Mouse (Mus musculus) midbrain, embryonic 14.5 days (tissue): ENCODE measurements around the gene Hs3st4. TPM values are rescaled to one million over a fixed set of nuclear protein-coding genes. Genes with fewer than 3 reads are reported as not detected.

Experiments
- ATAC-seq: fragments of 200-750 bp; cut with Nextera tagmentation; 2 replicates; pipeline ENCODE4 v1.8.0; 2017; ENCODE audit warnings: moderate number of reproducible peaks, moderate library complexity; ENCODE audit not compliant: low FRiP score, low TSS enrichment
- DNase-seq: peaks from one replicate; pipeline ENCODE4 v3.0.0-alpha.2; 2015
- H3K27ac ChIP-seq: fragments of 300-500 bp; sonication (generic); replicated peaks from 2 replicates; pipeline ENCODE4 v1.5.1; 2014; ENCODE audit warnings: mild to moderate bottlenecking, low read depth, low read length, moderate library complexity
- H3K27me3 ChIP-seq: fragments of 300-500 bp; sonication (generic); 2 replicates; pipeline ENCODE4 v1.6.1; 2014; ENCODE audit warnings: low read length, control low read depth, mixed read lengths; ENCODE audit not compliant: control insufficient read depth, insufficient read depth
- H3K36me3 ChIP-seq: fragments of 300-500 bp; sonication (generic); 2 replicates; pipeline ENCODE4 v1.6.1; 2014; ENCODE audit warnings: low read length, control low read depth; ENCODE audit not compliant: control insufficient read depth, insufficient read depth
- H3K4me1 ChIP-seq: fragments of 300-500 bp; sonication (generic); 2 replicates; pipeline ENCODE4 v1.6.1; 2014; ENCODE audit warnings: mild to moderate bottlenecking, antibody characterized with exemption, low read length, control low read depth; ENCODE audit not compliant: control insufficient read depth, insufficient read depth
- H3K4me2 ChIP-seq: fragments of 300-500 bp; sonication (generic); 2 replicates; pipeline ENCODE4 v1.6.1; 2014; ENCODE audit warnings: mild to moderate bottlenecking, low read length, moderate library complexity
- H3K4me3 ChIP-seq: fragments of 300-500 bp; sonication (generic); replicated peaks from 2 replicates; pipeline ENCODE4 v1.5.1; 2014; ENCODE audit warnings: low read depth, low read length
- H3K9ac ChIP-seq: fragments of 300-500 bp; sonication (generic); replicated peaks from 2 replicates; pipeline ENCODE4 v1.6.1; 2014; ENCODE audit warnings: mild to moderate bottlenecking, low read length, moderate library complexity
- H3K9me3 ChIP-seq: fragments of 300-500 bp; sonication (generic); 2 replicates; pipeline ENCODE4 v1.6.1; 2016; ENCODE audit warnings: low read length, control low read depth, mixed read lengths; ENCODE audit not compliant: control insufficient read depth
- WGBS: fragments of 180-500 bp; shearing (Covaris S2); extraction: QIAGEN DNeasy Blood & Tissue Kit; methylation state at CpG from one replicate; pipeline ENCODE4 v1.1.7; 2014; 5-methylcytosine and 5-hydroxymethylcytosine counted together
- polyA plus RNA-seq: library from polyadenylated mRNA; unstranded; fragments of >200 nt; fragmentation: Nextera tagmentation; extraction: Ambion mirVana; gene quantifications from 2 replicates; pipeline ENCODE4 v1.2.1, GENCODE M21; 2014

Hs3st4 gene
- polyA plus RNA-seq, 1 experiment from 2014 or later = 10.9 TPM

- H3K9me3 ChIP-seq = no peaks in the 10 kb centered on the region
- peak; percentile 56 for DNase-seq
- H3K9ac ChIP-seq = peak overlapping the region; percentile 65
- peak overlapping the region; percentile 55; the same call in 1 of the 2 replicates for H3K27ac ChIP-seq
- H3K4me1 ChIP-seq = 0 out of 2 replicates have a peak, but pooled peaks cover 3% of the 10 kb centered on the region
- H3K27me3 ChIP-seq = peaks cover 54% of the 10 kb centered on the region
- no peaks in the 10 kb centered on the region for H3K36me3 ChIP-seq
- peak overlapping the region; percentile 94 for H3K4me2 ChIP-seq
- ATAC-seq = no peak
- peak overlapping the region; percentile 63 for H3K4me3 ChIP-seq
- under 1% methylated on average over 88 of the region's 97 CpGs for WGBS
Measured at GRCm38 (mm10) chr7:123983177-123984046, 743 bp downstream of the Hs3st4 start.

GRCm38 (mm10) chr7:123992121-123992520, 9.5 kb downstream of the Hs3st4 start:
- H3K4me1 ChIP-seq = no peaks in the 10 kb centered on the region
- no peaks in the 10 kb centered on the region for H3K9me3 ChIP-seq
- DNase-seq = no peak
- WGBS = 53% methylated on average over 3 of the region's 3 CpGs
- no peak for ATAC-seq
- no peak overlapping the region for H3K4me2 ChIP-seq
- H3K4me3 ChIP-seq = no peak overlapping the region
- no peak overlapping the region for H3K9ac ChIP-seq
- no peaks in the 10 kb centered on the region for H3K27me3 ChIP-seq
- H3K36me3 ChIP-seq = no peaks in the 10 kb centered on the region
- H3K27ac ChIP-seq = no peak overlapping the region

GRCm38 (mm10) chr7:123997266-123997665, 14.6 kb downstream of the Hs3st4 start:
- H3K4me2 ChIP-seq = no peak overlapping the region
- H3K4me1 ChIP-seq = no peaks in the 10 kb centered on the region
- no peak for ATAC-seq
- H3K9me3 ChIP-seq = no peaks in the 10 kb centered on the region
- no peak for DNase-seq
- no peaks in the 10 kb centered on the region for H3K27me3 ChIP-seq
- WGBS = 52% methylated on average over 3 of the region's 3 CpGs
- H3K27ac ChIP-seq = no peak overlapping the region
- H3K36me3 ChIP-seq = no peaks in the 10 kb centered on the region
- H3K9ac ChIP-seq = no peak overlapping the region
- no peak overlapping the region for H3K4me3 ChIP-seq

GRCm38 (mm10) chr7:123998601-123999000, 15.9 kb downstream of the Hs3st4 start:
- no peak overlapping the region for H3K4me3 ChIP-seq
- H3K9ac ChIP-seq = no peak overlapping the region
- no peaks in the 10 kb centered on the region for H3K36me3 ChIP-seq
- no peaks in the 10 kb centered on the region for H3K4me1 ChIP-seq
- H3K27ac ChIP-seq = no peak overlapping the region
- H3K27me3 ChIP-seq = no peaks in the 10 kb centered on the region
- no peaks in the 10 kb centered on the region for H3K9me3 ChIP-seq
- 74% methylated on average over 7 of the region's 7 CpGs for WGBS
- no peak overlapping the region for H3K4me2 ChIP-seq
- ATAC-seq (no peak), DNase-seq (no peak)

- DNase-seq = no peak
- Histone ChIP-seq H3K9me3 (no peaks in the 10 kb centered on the region; the same call in 1 of the 2 replicates), H3K27ac (no peak overlapping the region), H3K27me3 (no peaks in the 10 kb centered on the region), H3K4me3 (no peak overlapping the region), H3K9ac (no peak overlapping the region), H3K4me1 (no peaks in the 10 kb centered on the region), H3K36me3 (no peaks in the 10 kb centered on the region), H3K4me2 (no peak overlapping the region)
- WGBS = 88% methylated on average over 5 of the region's 5 CpGs
- ATAC-seq = no peak
Measured at GRCm38 (mm10) chr7:124026908-124027307, 44.2 kb downstream of the Hs3st4 start.

DNA sequence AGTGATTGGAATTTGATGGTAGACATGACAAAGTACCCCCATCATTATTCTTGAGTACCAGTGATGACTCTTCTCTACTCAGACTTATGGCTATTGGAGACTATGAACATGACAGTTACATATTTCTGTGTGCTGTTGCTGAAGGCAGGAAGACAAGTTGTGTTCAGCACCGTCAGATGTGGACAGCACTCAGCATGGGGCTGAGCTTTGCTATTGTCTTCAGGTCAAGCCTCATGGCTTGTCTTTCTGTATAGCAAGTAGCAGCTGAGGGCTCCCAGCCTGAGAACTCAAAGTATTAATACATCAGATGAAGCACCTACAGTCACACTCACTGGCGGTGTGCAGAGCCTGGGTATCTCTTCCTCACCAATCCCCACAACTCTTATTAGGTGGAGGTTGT, 49.6 kb downstream of the Hs3st4 start:
- Histone ChIP-seq H3K27ac (no peak overlapping the region), H3K27me3 (no peaks in the 10 kb centered on the region), H3K4me1 (peaks cover 6% of the 10 kb centered on the region; the same call in 1 of the 2 replicates), H3K4me2 (no peak overlapping the region), H3K9me3 (no peaks in the 10 kb centered on the region; the same call in 1 of the 2 replicates), H3K9ac (no peak overlapping the region), H3K4me3 (no peak overlapping the region), H3K36me3 (no peaks in the 10 kb centered on the region)
- DNase-seq = no peak
- WGBS = 33% methylated on average over 2 of the region's 2 CpGs
- ATAC-seq = no peak

DNA sequence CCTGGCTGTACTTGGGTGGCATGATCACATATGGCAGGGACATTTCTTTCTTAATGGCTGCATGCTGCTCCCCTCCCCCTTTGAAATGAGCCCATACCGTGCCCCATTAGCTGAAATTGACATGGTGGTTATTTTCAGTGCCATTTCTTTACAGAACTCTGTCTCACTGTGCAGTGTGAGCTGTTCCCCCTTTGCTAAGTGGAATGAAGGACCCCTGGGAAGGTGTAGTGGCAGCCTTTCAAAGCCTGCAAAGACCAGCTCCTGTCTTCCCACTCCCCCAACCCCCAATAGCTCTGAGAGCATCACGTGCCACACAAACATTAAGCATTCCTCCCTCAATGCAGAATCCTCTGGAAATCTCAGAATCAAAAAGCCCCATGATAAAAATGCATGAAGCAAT, 50.7 kb downstream of the Hs3st4 start:
- no peak overlapping the region for H3K4me3 ChIP-seq
- no peak for ATAC-seq
- H3K9me3 ChIP-seq = no peaks in the 10 kb centered on the region; the same call in 1 of the 2 replicates
- no peak overlapping the region for H3K4me2 ChIP-seq
- 45% methylated on average over 2 of the region's 2 CpGs for WGBS
- peak; percentile 33 for DNase-seq
- H3K36me3 ChIP-seq = no peaks in the 10 kb centered on the region
- H3K9ac ChIP-seq = no peak overlapping the region
- peaks cover 9% of the 10 kb centered on the region; the same call in 1 of the 2 replicates for H3K4me1 ChIP-seq
- H3K27ac ChIP-seq = no peak overlapping the region
- H3K27me3 ChIP-seq = no peaks in the 10 kb centered on the region

DNA sequence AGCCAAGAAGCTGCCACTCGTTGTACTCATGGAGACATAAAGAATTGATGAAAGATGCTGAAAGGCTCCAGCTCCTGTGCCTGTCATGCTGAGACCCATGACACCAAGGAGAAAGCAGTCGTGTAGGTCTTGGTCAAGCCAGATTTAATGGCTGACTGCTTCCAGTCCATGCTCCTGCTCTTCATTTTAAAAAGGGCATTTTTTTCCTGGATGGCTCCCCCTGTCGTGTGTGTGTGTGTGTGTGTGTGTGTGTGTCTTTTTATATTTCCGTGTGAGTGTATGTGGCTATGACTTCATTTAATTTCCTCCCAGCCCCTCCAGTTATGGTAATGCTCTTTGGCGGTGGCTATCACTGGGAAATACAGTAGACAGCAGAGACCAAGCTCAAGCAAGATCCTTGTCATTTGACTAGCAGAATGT, 54.6 kb downstream of the Hs3st4 start:
- Histone ChIP-seq H3K27me3 (no peaks in the 10 kb centered on the region), H3K4me3 (no peak overlapping the region), H3K4me1 (peaks cover 9% of the 10 kb centered on the region; the same call in 1 of the 2 replicates), H3K36me3 (no peaks in the 10 kb centered on the region), H3K9ac (no peak overlapping the region), H3K27ac (no peak overlapping the region), H3K9me3 (no peaks in the 10 kb centered on the region), H3K4me2 (no peak overlapping the region)
- DNase-seq (peak; percentile 26), ATAC-seq (no peak)
- 19% methylated on average over 5 of the region's 5 CpGs for WGBS

DNA sequence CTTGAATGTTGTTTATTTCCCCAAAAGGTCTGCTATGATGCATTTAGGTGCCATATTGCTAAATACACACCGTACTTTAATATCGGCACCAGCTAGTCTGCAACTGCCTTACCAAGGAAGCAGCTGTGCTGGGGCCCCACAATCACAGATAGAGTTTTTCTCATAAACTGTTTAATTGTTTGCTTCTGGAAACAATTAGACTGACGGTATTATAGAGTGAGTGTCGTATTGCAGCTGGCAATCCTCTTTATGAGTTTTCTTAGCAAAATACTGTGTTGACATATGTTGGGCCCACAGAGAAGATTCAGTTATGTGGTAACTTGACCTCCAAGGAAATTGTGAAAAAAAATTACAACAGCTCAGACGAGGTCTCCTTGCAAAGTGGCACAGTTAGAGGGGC, 56.5 kb downstream of the Hs3st4 start:
- H3K4me3 ChIP-seq = no peak overlapping the region
- 84% methylated on average over 5 of the region's 5 CpGs for WGBS
- H3K9ac ChIP-seq = no peak overlapping the region
- DNase-seq (no peak), ATAC-seq (no peak)
- no peak overlapping the region for H3K4me2 ChIP-seq
- H3K27me3 ChIP-seq = no peaks in the 10 kb centered on the region
- no peaks in the 10 kb centered on the region for H3K9me3 ChIP-seq
- H3K4me1 ChIP-seq = peaks cover 9% of the 10 kb centered on the region; the same call in 1 of the 2 replicates
- H3K36me3 ChIP-seq = no peaks in the 10 kb centered on the region
- H3K27ac ChIP-seq = no peak overlapping the region
